Mouse (Mus musculus) forebrain, embryonic 11.5 days (tissue): ENCODE data around the gene Efl1. TPM values are rescaled to one million over a fixed set of nuclear protein-coding genes. Genes with fewer than 3 reads are reported as not detected.

Experiments
- ATAC-seq: fragments of 200-750 bp; cut with Nextera tagmentation; replicated peaks from 2 replicates; pipeline ENCODE4 v1.8.0; 2017; ENCODE audit warnings: moderate TSS enrichment; ENCODE audit not compliant: low FRiP score
- DNase-seq: peaks from one replicate; pipeline ENCODE4 v3.0.0-alpha.2; 2017; ENCODE audit warnings: low spot score
- H3K27ac ChIP-seq: fragments of 300-500 bp; sonication (generic); 2 replicates; pipeline ENCODE4 v1.5.1; 2014; ENCODE audit warnings: low read depth, low read length
- H3K27me3 ChIP-seq: fragments of 300-500 bp; sonication (generic); 2 replicates; pipeline ENCODE4 v1.6.1; 2014; ENCODE audit warnings: mild to moderate bottlenecking, low read length, mixed read lengths; ENCODE audit not compliant: control insufficient read depth, insufficient read depth
- H3K36me3 ChIP-seq: fragments of 300-500 bp; sonication (generic); 2 replicates; pipeline ENCODE4 v1.6.1; 2014; ENCODE audit warnings: mild to moderate bottlenecking, low read length, moderate library complexity, mixed read lengths; ENCODE audit not compliant: control insufficient read depth, insufficient read depth
- H3K4me1 ChIP-seq: fragments of 300-500 bp; sonication (generic); replicated peaks from 2 replicates; pipeline ENCODE4 v1.6.1; 2014; ENCODE audit warnings: low read length, mixed read lengths; ENCODE audit not compliant: control insufficient read depth, insufficient read depth
- H3K4me2 ChIP-seq: fragments of 300-500 bp; sonication (generic); 2 replicates; pipeline ENCODE4 v1.6.1; 2014; ENCODE audit warnings: low read depth, mild to moderate bottlenecking, low read length, moderate library complexity, mixed read lengths; ENCODE audit not compliant: severe bottlenecking
- H3K4me3 ChIP-seq: fragments of 300-500 bp; sonication (generic); 2 replicates; pipeline ENCODE4 v1.5.1; 2014; ENCODE audit warnings: low read depth, low read length
- H3K9ac ChIP-seq: fragments of 300-500 bp; sonication (generic); 2 replicates; pipeline ENCODE4 v1.6.1; 2014; ENCODE audit warnings: low read length
- H3K9me3 ChIP-seq: fragments of 300-500 bp; sonication (generic); 2 replicates; pipeline ENCODE4 v1.6.1; 2016; ENCODE audit warnings: low read length, mixed read lengths; ENCODE audit not compliant: control insufficient read depth
- WGBS: fragments of 180-500 bp; shearing (Covaris S2); extraction: QIAGEN DNeasy Blood & Tissue Kit; methylation state at CpG from one replicate; pipeline ENCODE4 v1.1.7; 2014; 5-methylcytosine and 5-hydroxymethylcytosine counted together
- polyA plus RNA-seq: library from polyadenylated mRNA; unstranded; fragments of >200 nt; fragmentation: Nextera tagmentation; extraction: Ambion mirVana; gene quantifications from 2 replicates; pipeline ENCODE4 v1.2.1, GENCODE M21; 2014

Gene Efl1
- polyA plus RNA-seq = 18.6 and 21.1 TPM in 2 replicates

DNA sequence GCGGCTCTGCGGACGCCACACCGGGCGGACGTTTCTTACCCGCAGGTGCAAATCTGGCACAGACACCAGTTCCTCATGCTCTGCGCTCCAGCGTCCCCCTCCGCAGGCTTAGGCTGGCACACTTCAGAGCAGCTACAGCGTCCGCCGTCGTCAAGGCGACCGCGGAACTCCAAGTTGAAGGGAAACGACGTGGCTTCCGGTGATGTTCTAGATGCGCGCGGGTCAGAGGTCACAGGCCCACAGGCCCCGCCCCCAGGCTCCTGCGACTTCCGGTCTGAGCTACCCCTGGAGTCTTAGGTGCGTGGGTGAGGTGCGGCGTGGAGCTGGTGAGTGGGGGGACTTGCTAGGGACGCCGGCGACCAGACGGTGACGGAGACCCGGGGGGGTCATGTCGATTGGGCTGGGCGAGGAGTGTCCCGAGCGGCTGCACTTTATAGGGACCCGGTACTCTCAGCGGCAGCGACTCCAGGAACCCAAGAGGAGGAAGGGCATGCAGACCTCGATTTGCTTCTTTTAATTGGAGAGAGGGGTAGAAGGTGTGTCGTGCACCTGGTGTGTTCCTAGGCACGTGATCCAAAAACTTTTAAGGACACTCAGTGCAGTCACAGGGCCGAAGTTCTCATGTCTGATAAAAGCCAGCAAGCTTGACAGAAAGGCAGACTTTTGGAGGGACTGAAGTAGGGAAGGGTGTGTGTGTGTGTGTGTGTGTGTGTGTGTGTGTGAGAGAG, at the start of gene Efl1, which contains the start of gene Saxo2:
Gene Efl1 (plus strand): TSS at position 262 of the 728 bp plus-strand sequence.
Gene Saxo2 (minus strand): TSS at position 176 of the 728 bp plus-strand sequence.
- WGBS = under 1% methylated on average over 44 of the region's 46 CpGs
- Histone ChIP-seq H3K9ac (peak within 1 kb of the TSS; percentile 65), H3K4me1 (0 out of 2 replicates have a peak, but pooled peaks cover 5% of the 10 kb centered on the region), H3K4me3 (peak within 1 kb of the TSS; percentile 76), H3K9me3 (no peaks in the 10 kb centered on the region), H3K27me3 (no peaks in the 10 kb centered on the region), H3K36me3 (no peaks in the 10 kb centered on the region), H3K27ac (no peak within 1 kb of the TSS), H3K4me2 (peak within 1 kb of the TSS; percentile 57)
- ATAC-seq (peak; percentile 99), DNase-seq (peak; percentile 97)

DNA sequence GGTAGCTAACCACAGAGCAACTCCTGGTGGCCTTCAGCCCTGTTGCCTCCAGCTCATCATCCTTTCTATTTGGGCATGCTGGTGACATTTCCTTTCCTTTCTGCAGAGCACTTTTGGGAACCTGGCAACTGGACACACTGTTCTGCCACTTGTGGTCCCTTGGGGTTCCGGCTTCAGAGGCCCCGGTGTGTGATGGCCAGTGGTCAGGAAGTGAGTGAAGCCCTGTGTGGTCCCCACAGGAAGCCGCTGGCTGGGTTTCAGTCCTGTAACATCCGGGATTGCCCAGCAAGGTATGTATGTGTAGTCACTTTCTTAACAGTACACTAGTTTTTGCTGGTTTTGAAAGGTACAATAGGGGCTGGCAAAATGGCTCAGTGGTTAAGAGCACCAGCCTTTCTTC, 46.4 kb upstream of the Efl1 start:
- Histone ChIP-seq H3K27ac (no peak overlapping the region), H3K9ac (no peak overlapping the region), H3K4me1 (no peaks in the 10 kb centered on the region), H3K4me3 (no peak overlapping the region), H3K9me3 (no peaks in the 10 kb centered on the region), H3K27me3 (no peaks in the 10 kb centered on the region), H3K4me2 (no peak overlapping the region), H3K36me3 (no peaks in the 10 kb centered on the region)
- ATAC-seq (no peak), DNase-seq (no peak)
- WGBS = 99% methylated on average over 4 of the region's 4 CpGs

DNA sequence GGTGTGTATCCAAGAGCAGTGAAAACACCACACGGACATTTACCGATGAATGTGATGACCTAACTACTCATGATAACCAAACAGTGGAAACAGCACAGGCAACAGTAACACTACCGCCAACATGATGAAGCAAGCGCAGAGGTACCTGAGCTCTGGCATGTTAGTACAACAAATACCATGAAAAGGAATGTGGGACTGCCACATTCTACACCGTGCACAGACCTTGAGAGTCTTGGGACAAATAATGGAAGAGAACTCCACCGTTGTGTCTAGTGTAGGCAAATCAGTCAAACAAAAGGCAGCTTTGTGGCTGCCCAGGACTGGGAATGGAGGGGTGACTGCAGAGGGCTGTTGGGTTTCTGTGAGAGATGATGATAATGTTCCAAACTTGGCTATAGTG, 43.0 kb upstream of the Efl1 start:
- no peak for DNase-seq
- no peak for ATAC-seq
- Histone ChIP-seq H3K27ac (no peak overlapping the region), H3K27me3 (no peaks in the 10 kb centered on the region), H3K4me1 (no peaks in the 10 kb centered on the region), H3K4me3 (no peak overlapping the region), H3K9me3 (no peaks in the 10 kb centered on the region), H3K4me2 (no peak overlapping the region), H3K9ac (no peak overlapping the region), H3K36me3 (no peaks in the 10 kb centered on the region)
- WGBS = 79% methylated on average over 6 of the region's 6 CpGs

DNA sequence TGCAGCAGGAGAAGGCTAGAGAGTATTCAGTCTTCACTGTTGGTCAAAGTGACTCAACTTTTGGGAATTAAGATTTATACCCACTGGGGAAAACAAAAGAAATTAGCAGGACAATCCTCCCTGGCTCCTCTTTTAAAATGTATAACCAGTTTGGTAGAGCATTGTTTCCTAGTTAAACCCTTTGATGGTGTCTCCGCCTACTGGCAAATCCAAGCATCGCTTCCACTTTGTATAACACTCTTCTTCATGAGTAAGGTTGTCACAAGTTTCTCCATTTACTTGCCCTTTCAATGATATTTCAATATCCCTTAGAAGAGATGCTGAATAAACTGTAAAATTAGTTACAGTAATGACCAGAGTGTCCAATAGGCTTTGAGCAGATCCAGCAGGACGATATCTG, 38.8 kb upstream of the Efl1 start:
- Histone ChIP-seq H3K4me3 (no peak overlapping the region), H3K9me3 (no peaks in the 10 kb centered on the region), H3K27ac (no peak overlapping the region), H3K9ac (no peak overlapping the region), H3K4me1 (no peaks in the 10 kb centered on the region), H3K36me3 (no peaks in the 10 kb centered on the region), H3K27me3 (no peaks in the 10 kb centered on the region), H3K4me2 (no peak overlapping the region)
- DNase-seq (no peak), ATAC-seq (no peak)
- 74% methylated on average over 3 of the region's 3 CpGs for WGBS

DNA sequence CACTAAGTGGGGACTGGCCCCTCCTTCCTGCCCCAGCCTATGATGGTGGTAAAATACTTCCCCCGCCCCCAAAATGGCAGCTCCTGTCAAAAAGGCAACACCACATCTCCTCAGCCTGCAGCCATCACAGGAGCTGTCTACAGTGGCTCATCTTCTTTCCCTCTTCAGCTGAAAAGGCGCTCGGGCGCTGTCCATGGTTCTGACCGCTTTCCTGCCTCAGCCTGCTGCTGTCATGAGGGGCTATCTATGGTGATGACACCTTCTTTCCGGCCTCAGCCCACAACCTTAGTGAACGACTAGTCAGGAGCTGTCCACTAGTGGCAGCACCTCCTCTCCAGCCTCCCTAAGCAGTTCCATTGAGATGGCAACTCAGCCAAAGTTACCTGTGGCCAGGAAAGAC, 23.1 kb upstream of the Efl1 start:
- H3K9ac ChIP-seq = no peak overlapping the region
- H3K27ac ChIP-seq = no peak overlapping the region
- no peaks in the 10 kb centered on the region for H3K4me1 ChIP-seq
- 30% methylated on average over 7 of the region's 7 CpGs for WGBS
- no peak overlapping the region for H3K4me3 ChIP-seq
- H3K4me2 ChIP-seq = no peak overlapping the region
- ATAC-seq = no peak
- H3K27me3 ChIP-seq = no peaks in the 10 kb centered on the region
- H3K9me3 ChIP-seq = no peaks in the 10 kb centered on the region
- DNase-seq = peak; percentile 76
- H3K36me3 ChIP-seq = no peaks in the 10 kb centered on the region

DNA sequence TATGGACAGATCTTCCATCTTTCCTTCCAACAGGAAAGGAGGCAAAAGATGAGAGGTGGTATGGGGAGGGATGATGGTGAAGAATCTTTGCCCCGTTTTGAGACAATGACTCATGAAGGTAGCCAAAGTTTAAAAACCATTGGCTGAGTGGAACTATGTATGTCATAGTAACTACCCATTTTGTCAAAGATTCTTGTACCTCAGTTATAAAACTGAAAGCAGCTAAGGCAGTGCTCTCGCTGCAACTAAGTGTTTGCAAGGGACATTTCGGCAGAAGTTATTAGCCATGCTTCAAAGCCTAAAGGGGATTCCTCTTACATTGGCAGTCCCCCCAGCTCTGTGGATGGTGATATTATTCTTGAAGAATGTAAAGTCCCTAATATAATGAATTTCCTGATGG, 1.2 kb upstream of the Efl1 start:
- no peak overlapping the region for H3K9ac ChIP-seq
- WGBS = 84% methylated on average over 3 of the region's 3 CpGs
- no peak overlapping the region for H3K4me3 ChIP-seq
- H3K4me1 ChIP-seq = 0 out of 2 replicates have a peak, but pooled peaks cover 5% of the 10 kb centered on the region
- no peaks in the 10 kb centered on the region for H3K27me3 ChIP-seq
- DNase-seq (no peak), ATAC-seq (no peak)
- no peaks in the 10 kb centered on the region for H3K9me3 ChIP-seq
- H3K27ac ChIP-seq = no peak overlapping the region
- no peaks in the 10 kb centered on the region for H3K36me3 ChIP-seq
- no peak overlapping the region for H3K4me2 ChIP-seq

DNA sequence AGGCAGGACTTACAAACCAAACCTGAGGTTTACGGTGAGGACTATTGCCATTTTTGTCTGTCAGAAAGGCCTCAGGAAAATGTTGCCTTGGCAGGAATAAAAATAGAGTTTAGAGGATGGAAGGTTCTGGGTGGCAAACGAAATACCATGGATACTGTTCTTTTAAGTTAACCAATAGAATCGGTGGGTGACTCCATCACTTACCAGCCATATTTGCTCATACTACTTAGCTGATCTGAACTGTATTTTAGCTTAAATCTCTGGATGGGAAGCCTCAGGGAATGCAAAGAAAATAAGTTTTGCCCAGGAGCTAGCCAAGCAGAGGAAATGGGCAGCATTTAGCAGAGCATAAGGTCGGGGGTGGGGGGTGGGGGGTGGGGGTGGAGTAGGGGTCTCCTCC, 505 bp upstream of the Efl1 start:
- no peaks in the 10 kb centered on the region for H3K27me3 ChIP-seq
- H3K4me1 ChIP-seq = 0 out of 2 replicates have a peak, but pooled peaks cover 5% of the 10 kb centered on the region

DNA sequence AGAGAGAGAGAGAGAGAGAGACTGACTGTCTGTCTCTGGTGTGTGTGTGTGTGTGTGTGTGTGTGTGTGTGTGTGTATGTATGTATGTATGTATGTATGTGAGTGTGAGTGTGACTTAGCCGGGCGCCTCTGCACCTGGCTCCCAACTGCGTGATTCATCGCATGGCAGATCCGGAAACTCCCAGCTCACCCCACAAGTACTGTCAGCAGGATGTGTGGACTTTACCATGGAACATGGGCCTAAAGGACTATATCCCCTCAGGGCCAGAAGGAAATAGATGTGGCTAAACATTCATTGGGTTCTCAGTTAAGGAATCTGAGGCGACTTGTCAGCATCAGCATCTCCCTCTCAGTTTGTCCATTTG, 649 bp downstream of the Efl1 start:
- WGBS = 23% methylated on average over 6 of the region's 6 CpGs
- no peaks in the 10 kb centered on the region for H3K27me3 ChIP-seq
- H3K36me3 ChIP-seq = no peaks in the 10 kb centered on the region
- H3K27ac ChIP-seq = no peak overlapping the region
- no peak for DNase-seq
- H3K9ac ChIP-seq = peak overlapping the region; percentile 65
- H3K4me1 ChIP-seq = 0 out of 2 replicates have a peak, but pooled peaks cover 5% of the 10 kb centered on the region
- peak overlapping the region; percentile 76 for H3K4me3 ChIP-seq
- H3K4me2 ChIP-seq = peak overlapping the region; percentile 57
- no peak; the same call in none of the 2 replicates for ATAC-seq
- no peaks in the 10 kb centered on the region for H3K9me3 ChIP-seq

More for the DNA sequence above, 505 bp upstream of the Efl1 start:
- Histone ChIP-seq H3K27ac (no peak overlapping the region), H3K9ac (peak overlapping the region; percentile 65), H3K4me2 (peak overlapping the region; percentile 57), H3K4me3 (peak overlapping the region; percentile 76), H3K9me3 (no peaks in the 10 kb centered on the region), H3K36me3 (no peaks in the 10 kb centered on the region)
- WGBS = 33% methylated on average over 4 of the region's 4 CpGs
- DNase-seq = no peak
- no peak for ATAC-seq

DNA sequence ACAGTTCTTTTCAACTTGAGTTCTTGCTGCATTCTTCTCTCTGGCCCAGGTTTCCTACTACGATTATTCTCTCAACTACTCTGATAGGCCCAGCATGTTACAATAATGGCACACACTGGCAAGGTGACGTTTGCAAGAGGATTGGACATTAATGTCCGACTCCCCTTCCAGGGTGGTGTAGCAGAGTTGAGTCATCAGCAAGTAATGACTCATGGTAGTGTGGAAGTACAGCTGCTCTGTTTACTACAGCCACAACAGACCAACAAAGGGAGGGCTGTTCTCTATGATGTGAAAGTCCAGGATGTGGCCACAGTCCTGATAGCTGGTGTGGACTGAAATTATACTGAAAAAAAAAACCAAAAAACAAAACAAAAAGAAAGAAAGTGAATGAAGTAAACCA, 16.2 kb downstream of the Efl1 start:
- H3K27me3 ChIP-seq = no peaks in the 10 kb centered on the region
- no peak overlapping the region for H3K4me3 ChIP-seq
- no peaks in the 10 kb centered on the region for H3K9me3 ChIP-seq
- 86% methylated on average over 3 of the region's 3 CpGs for WGBS
- H3K27ac ChIP-seq = no peak overlapping the region
- H3K9ac ChIP-seq = no peak overlapping the region
- H3K4me2 ChIP-seq = no peak overlapping the region
- H3K36me3 ChIP-seq = peaks cover 6% of the 10 kb centered on the region; the same call in 1 of the 2 replicates
- ATAC-seq (no peak), DNase-seq (no peak)
- H3K4me1 ChIP-seq = no peaks in the 10 kb centered on the region
